Mouse (Mus musculus) liver, embryonic 14.5 days (tissue): Measurements from ENCODE around the gene Cox19. TPM values are rescaled to one million over a fixed set of nuclear protein-coding genes. Genes with fewer than 3 reads are reported as not detected.

Experiments used
- ATAC-seq: fragments of 200-750 bp; cut with Nextera tagmentation; 2 replicates; pipeline ENCODE4 v1.8.0; 2017; ENCODE audit warnings: moderate number of reproducible peaks, mild to moderate bottlenecking, moderate library complexity; ENCODE audit not compliant: insufficient read depth
- DNase-seq, 3 experiments: peaks; one replicate each; pipeline ENCODE4 v3.0.0-alpha.2; 2012 to 2013; ENCODE audit warnings: low read depth in 3 of 3, low spot score in 3 of 3
- H3K27ac ChIP-seq: fragments of 300-500 bp; sonication (generic); 2 replicates; pipeline ENCODE4 v1.5.1; 2014; ENCODE audit warnings: moderate library complexity, mild to moderate bottlenecking, control low read depth, inconsistent platforms
- H3K27me3 ChIP-seq: fragments of 300-500 bp; sonication (generic); 2 replicates; pipeline ENCODE4 v1.6.1; 2014; ENCODE audit warnings: mild to moderate bottlenecking, low read length, moderate library complexity; ENCODE audit not compliant: control insufficient read depth, insufficient read depth
- H3K36me3 ChIP-seq: fragments of 300-500 bp; sonication (generic); replicated peaks from 2 replicates; pipeline ENCODE4 v1.6.1; 2014; ENCODE audit warnings: low read depth; ENCODE audit not compliant: control insufficient read depth, insufficient read depth
- H3K4me1 ChIP-seq, 2 experiments: fragments of 200-500 bp in 1 of 2; fragments of 300-500 bp in 1 of 2; sonication (generic) in 1 of 2; replicated peaks; 2 replicates each; pipeline ENCODE4 v1.6.1; 2012 to 2014; ENCODE audit warnings: antibody characterized with exemption in 1 of 2, inconsistent platforms in 1 of 2, low read length in 1 of 2; ENCODE audit not compliant: control insufficient read depth in 2 of 2, insufficient read depth in 2 of 2
- H3K4me2 ChIP-seq: fragments of 300-500 bp; sonication (generic); 2 replicates; pipeline ENCODE4 v1.6.1; 2014; ENCODE audit warnings: low read depth, mild to moderate bottlenecking, control low read depth, moderate library complexity
- H3K4me3 ChIP-seq, 2 experiments: fragments of 200-500 bp in 1 of 2; fragments of 300-500 bp in 1 of 2; sonication (generic) in 1 of 2; 2 replicates each; pipeline ENCODE4 v1.5.1; 2012 to 2014; ENCODE audit warnings: low read depth in 2 of 2, low read length in 2 of 2, mild to moderate bottlenecking in 2 of 2, control low read depth in 1 of 2, inconsistent platforms in 1 of 2, moderate library complexity in 1 of 2; ENCODE audit not compliant: insufficient read depth in 1 of 2
- H3K9ac ChIP-seq: fragments of 300-500 bp; sonication (generic); replicated peaks from 2 replicates; pipeline ENCODE4 v1.6.1; 2014; ENCODE audit warnings: mild to moderate bottlenecking, control low read depth, moderate library complexity
- H3K9me3 ChIP-seq: fragments of 300-500 bp; sonication (generic); 2 replicates; pipeline ENCODE4 v1.6.1; 2016; ENCODE audit warnings: low read length, mixed read lengths; ENCODE audit not compliant: control insufficient read depth
- CTCF ChIP-seq: IDR thresholded peaks from 2 replicates; pipeline ENCODE4 v1.5.1; 2016; ENCODE audit warnings: antibody characterized with exemption, low read depth, control low read depth
- EP300 ChIP-seq: IDR thresholded peaks from 2 replicates; pipeline ENCODE4 v1.6.1; 2016; ENCODE audit warnings: antibody characterized with exemption, low read depth
- WGBS: fragments of 180-500 bp; shearing (Covaris S2); extraction: QIAGEN DNeasy Blood & Tissue Kit; methylation state at CpG from one replicate; pipeline ENCODE4 v1.1.7; 2014; ENCODE audit not compliant: insufficient replicate concordance; 5-methylcytosine and 5-hydroxymethylcytosine counted together
- polyA plus RNA-seq, 2 experiments: library from polyadenylated mRNA; depleted of rRNA in 1 of 2; stranded (reverse) in 1 of 2; unstranded in 1 of 2; fragments of >200 nt; fragmentation: Nextera tagmentation in 1 of 2; extraction: Ambion mirVana in 1 of 2; gene quantifications; 2 replicates each; pipeline versions ENCODE4 v1.2.1 to v1.2.3; 2012 to 2014

Cox19 gene
- polyA plus RNA-seq, 2 experiments = 23.3 to 61.4 TPM

DNA sequence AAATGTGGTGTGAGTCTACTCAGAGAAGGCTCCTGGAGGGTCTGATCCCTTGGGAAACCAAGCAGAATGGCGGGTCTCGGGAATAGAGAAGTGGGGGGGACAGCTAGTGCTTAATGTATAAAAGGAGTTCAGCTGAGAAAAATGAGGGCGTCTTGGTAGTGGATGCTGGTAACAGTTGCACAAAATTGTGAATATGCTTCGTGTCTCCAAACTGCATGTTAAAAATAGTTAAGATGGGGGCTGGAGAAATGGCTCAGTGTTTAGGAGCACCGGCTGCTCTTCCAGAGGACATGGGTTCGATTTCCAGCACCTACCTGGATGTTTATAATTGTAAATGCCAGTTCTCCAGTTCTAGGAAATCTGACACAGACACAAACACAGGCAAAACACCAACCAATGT lies 29.9 kb downstream of the Cox19 start:
- Histone ChIP-seq H3K9me3 (no peaks in the 10 kb centered on the region), H3K4me3 (no peak overlapping the region), H3K4me1 (peaks cover 7 to 10% of the 10 kb centered on the region in 2 experiments; a peak in 3 of 4 replicates), H3K36me3 (no peaks in the 10 kb centered on the region), H3K27ac (no peak overlapping the region), H3K9ac (no peak overlapping the region), H3K27me3 (peaks cover 11% of the 10 kb centered on the region), H3K4me2 (no peak overlapping the region)
- ATAC-seq (no peak), DNase-seq (no peak)
- 62% methylated on average over 6 of the region's 6 CpGs for WGBS
- no peak for TF ChIP-seq CTCF
- TF ChIP-seq EP300 = no peak

GRCm38 (mm10) chr5:139320424-139320823 lies 30.8 kb downstream of the Cox19 start:
- H3K9me3 ChIP-seq = no peaks in the 10 kb centered on the region
- no peak for DNase-seq
- H3K4me3 ChIP-seq = no peak overlapping the region
- TF ChIP-seq CTCF (no peak), EP300 (no peak)
- no peak overlapping the region for H3K27ac ChIP-seq
- no peak for ATAC-seq
- peaks cover 11% of the 10 kb centered on the region for H3K27me3 ChIP-seq
- H3K36me3 ChIP-seq = no peaks in the 10 kb centered on the region
- 62% methylated on average over 7 of the region's 7 CpGs for WGBS
- no peak overlapping the region for H3K4me2 ChIP-seq
- no peak overlapping the region for H3K9ac ChIP-seq
- H3K4me1 ChIP-seq = peaks cover 2 to 4% of the 10 kb centered on the region in 2 experiments; a peak in 2 of 4 replicates

GRCm38 (mm10) chr5:139317751-139318504 lies 33.3 kb downstream of the Cox19 start:
- WGBS = 71% methylated on average over 21 of the region's 21 CpGs

GRCm38 (mm10) chr5:139316982-139317675 lies 34.1 kb downstream of the Cox19 start:
- DNase-seq (peak in 1 of 3 experiments; percentile 16), ATAC-seq (peak; percentile 65)
- Histone ChIP-seq H3K36me3 (no peaks in the 10 kb centered on the region), H3K27ac (no peak overlapping the region), H3K9ac (no peak overlapping the region), H3K9me3 (no peaks in the 10 kb centered on the region), H3K4me1 (peaks cover 0 to 7% of the 10 kb centered on the region in 2 experiments; a peak in 2 of 4 replicates), H3K4me3 (no peak overlapping the region), H3K4me2 (no peak overlapping the region), H3K27me3 (no peaks in the 10 kb centered on the region)
- 52% methylated on average over 6 of the region's 6 CpGs for WGBS
- TF ChIP-seq EP300 (no peak), CTCF (no peak)

More at GRCm38 (mm10) chr5:139317751-139318504, 33.3 kb downstream of the Cox19 start:
- no peaks in the 10 kb centered on the region for H3K36me3 ChIP-seq
- ATAC-seq = no peak; the same call in 1 of the 2 replicates
- H3K4me3 ChIP-seq = no peak overlapping the region
- no peak overlapping the region for H3K9ac ChIP-seq
- no peaks in the 10 kb centered on the region for H3K27me3 ChIP-seq
- DNase-seq = no peak
- peaks cover 0 to 7% of the 10 kb centered on the region in 2 experiments; a peak in 2 of 4 replicates for H3K4me1 ChIP-seq
- H3K9me3 ChIP-seq = no peaks in the 10 kb centered on the region
- H3K4me2 ChIP-seq = no peak overlapping the region
- TF ChIP-seq CTCF (no peak), EP300 (no peak)
- no peak overlapping the region for H3K27ac ChIP-seq

DNA sequence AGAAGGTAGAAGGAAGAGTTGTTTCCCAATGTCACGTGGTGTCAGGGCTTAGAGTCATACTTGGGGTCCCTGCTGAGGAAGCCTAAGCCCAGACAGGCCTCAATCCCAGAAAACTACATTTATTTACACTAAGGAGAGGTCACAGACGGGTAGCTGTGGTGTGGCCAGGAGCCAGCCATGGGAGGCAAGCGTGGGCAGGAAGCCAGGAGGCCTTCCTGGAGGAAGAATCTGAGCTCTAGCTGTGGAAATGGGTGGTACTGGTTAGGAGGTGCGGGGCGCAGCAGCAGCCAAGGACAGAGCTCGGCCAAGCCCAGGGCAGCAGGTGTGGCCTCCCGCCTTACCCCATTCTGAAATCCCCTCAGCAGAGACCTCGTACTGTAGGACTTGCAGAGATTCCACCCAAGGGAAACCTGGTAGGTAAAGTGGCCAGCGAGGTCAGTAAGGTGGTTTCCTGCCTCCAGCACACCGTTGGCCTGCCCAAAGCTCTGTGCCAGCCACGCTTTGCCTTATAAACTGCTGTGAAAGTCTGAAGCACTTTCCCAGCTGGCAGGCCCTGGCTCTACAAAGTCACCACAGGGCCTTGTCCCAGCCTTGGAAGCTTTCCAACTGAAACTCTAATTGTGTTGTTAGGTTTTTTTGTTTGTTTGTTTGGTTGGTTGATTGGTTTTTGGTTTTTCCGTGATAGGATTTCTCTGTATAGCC lies 36.1 kb downstream of the Cox19 start:
- WGBS = 69% methylated on average over 12 of the region's 12 CpGs
- no peak overlapping the region for H3K9ac ChIP-seq

More for the DNA sequence above, 36.1 kb downstream of the Cox19 start:
- TF ChIP-seq CTCF (no peak), EP300 (no peak)
- H3K4me3 ChIP-seq = no peak overlapping the region
- ATAC-seq = no peak
- H3K27me3 ChIP-seq = no peaks in the 10 kb centered on the region
- H3K4me2 ChIP-seq = no peak overlapping the region
- H3K9me3 ChIP-seq = no peaks in the 10 kb centered on the region
- DNase-seq = no peak
- H3K27ac ChIP-seq = no peak overlapping the region
- H3K36me3 ChIP-seq = no peaks in the 10 kb centered on the region
- H3K4me1 ChIP-seq = peaks cover 0 to 7% of the 10 kb centered on the region in 2 experiments; a peak in 2 of 4 replicates
